Mouse (Mus musculus) cortical plate, adult 2 months (tissue): ENCODE measurements around the gene Abca8b. TPM values are rescaled to one million over a fixed set of nuclear protein-coding genes. Genes with fewer than 3 reads are reported as not detected.

ENCODE experiments used
- H3K27ac ChIP-seq: fragments of 200-500 bp; 2 replicates; pipeline ENCODE4 v1.5.1; 2012; ENCODE audit warnings: low read length, control low read depth, inconsistent platforms; ENCODE audit not compliant: insufficient read depth
- H3K4me1 ChIP-seq: fragments of 200-500 bp; 2 replicates; pipeline ENCODE4 v1.6.1; 2011; ENCODE audit warnings: low read length; ENCODE audit not compliant: control insufficient read depth, insufficient read depth
- H3K4me3 ChIP-seq: fragments of 200-500 bp; 2 replicates; pipeline ENCODE4 v1.5.1; 2011; ENCODE audit warnings: mild to moderate bottlenecking, low read length, control low read depth; ENCODE audit not compliant: insufficient read depth
- CTCF ChIP-seq: fragments of 200-500 bp; IDR thresholded peaks from 2 replicates; pipeline ENCODE4 v1.5.1; 2011; ENCODE audit warnings: mild to moderate bottlenecking, control low read depth, low read length; ENCODE audit not compliant: insufficient read depth; ENCODE audit errors: extremely low read depth
- POLR2A ChIP-seq: fragments of 200-500 bp; IDR thresholded peaks from 2 replicates; pipeline ENCODE4 v1.6.1; 2011; ENCODE audit warnings: mild to moderate bottlenecking, low read length, control low read depth; ENCODE audit not compliant: insufficient read depth; ENCODE audit errors: extremely low read depth
- polyA plus RNA-seq: library from polyadenylated mRNA; depleted of rRNA; stranded (reverse); fragments of >200 nt; gene quantifications from 2 replicates; pipeline ENCODE4 v1.2.3, GENCODE M21; 2012

Abca8b gene
- polyA plus RNA-seq, 1 experiment: 8.7 TPM

DNA sequence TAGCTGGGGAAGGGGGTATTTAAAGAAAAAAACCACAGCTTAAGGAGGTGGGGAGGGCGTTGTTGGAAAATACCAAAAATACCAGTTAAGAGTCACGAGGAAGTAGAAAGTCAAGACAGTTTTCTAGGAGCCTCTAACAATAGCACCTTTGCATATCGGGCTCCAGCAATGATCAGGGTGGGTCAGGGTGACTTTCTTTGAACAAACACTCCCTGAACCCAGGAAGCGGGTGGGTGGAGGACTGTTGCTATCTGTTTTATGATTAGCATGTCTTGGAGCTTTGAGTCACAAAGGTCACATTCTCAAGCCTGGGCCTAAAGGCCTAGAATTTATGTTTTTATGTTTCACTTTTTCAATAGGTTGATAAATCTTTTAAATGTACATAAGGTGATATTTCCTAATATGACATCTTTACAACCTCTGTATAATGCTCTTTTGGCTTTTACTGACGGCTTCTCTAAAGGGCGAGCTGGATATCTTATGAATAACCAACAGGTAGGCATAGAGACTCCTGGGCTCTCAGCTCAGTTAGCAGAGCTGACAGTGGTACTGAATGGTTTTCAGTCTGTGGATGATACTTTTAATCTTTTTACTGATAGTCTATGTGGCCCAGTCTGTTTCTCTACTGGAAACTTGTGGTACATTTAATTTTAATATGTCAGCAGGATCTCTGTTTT lies 96.7 kb downstream of the Abca8b start:
- Histone ChIP-seq H3K4me1 (no peaks in the 10 kb centered on the region; the same call in 1 of the 2 replicates), H3K27ac (no peak overlapping the region), H3K4me3 (no peak overlapping the region)
- TF ChIP-seq CTCF (no peak), POLR2A (no peak)

DNA sequence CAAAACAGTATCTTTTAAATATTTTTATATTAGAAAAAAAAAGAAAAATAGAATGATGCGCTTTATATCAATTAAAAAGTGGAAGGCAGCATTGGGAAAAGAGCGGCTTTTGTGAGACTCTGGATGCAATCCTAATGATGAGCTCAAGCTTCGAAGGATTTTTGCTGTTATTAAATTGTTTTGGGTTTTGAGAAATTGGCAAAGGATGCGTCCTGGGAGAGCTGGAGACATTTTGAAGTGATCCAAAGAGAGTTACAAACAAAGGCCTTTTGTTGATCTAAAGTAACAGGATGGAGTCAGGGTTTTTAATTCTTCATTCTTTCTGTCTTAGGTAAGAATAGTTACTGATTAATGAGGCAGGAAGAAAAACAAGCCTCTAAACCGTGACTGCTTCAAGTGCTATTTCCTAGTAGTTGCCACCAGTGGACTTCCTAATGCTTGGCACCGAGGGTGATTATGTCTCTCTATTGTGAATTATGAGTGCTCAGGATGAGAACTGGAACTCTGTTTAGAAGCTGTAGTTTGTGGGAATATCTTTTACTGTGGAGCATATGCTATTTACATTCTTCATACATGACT lies 99.6 kb downstream of the Abca8b start:
- no peaks in the 10 kb centered on the region; the same call in 1 of the 2 replicates for H3K4me1 ChIP-seq
- H3K4me3 ChIP-seq: no peak overlapping the region
- H3K27ac ChIP-seq: no peak overlapping the region
- TF ChIP-seq CTCF (no peak), POLR2A (no peak)

DNA sequence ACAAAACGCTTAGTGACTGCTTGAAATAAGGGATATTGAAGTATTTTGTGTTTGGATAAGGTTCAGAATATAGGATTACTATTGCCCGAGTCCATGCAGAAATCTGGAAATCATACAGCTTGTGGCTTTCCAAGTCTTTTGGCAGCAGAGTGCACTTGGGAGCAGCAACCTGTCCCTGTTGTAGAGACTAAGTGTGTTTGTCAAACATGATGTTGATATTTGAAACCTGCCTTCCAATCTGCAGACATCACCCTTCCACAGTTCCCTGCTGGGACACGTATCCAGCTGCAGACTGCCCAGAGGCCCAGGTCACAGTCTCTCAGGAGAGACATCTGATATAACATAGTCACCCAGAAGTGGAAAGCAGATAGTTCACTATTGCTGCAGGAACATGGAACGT lies 100.1 kb downstream of the Abca8b start:
- H3K4me1 ChIP-seq: no peaks in the 10 kb centered on the region; the same call in 1 of the 2 replicates
- TF ChIP-seq CTCF: no peak
- TF ChIP-seq POLR2A: no peak
- H3K27ac ChIP-seq: no peak overlapping the region
- H3K4me3 ChIP-seq: no peak overlapping the region

DNA sequence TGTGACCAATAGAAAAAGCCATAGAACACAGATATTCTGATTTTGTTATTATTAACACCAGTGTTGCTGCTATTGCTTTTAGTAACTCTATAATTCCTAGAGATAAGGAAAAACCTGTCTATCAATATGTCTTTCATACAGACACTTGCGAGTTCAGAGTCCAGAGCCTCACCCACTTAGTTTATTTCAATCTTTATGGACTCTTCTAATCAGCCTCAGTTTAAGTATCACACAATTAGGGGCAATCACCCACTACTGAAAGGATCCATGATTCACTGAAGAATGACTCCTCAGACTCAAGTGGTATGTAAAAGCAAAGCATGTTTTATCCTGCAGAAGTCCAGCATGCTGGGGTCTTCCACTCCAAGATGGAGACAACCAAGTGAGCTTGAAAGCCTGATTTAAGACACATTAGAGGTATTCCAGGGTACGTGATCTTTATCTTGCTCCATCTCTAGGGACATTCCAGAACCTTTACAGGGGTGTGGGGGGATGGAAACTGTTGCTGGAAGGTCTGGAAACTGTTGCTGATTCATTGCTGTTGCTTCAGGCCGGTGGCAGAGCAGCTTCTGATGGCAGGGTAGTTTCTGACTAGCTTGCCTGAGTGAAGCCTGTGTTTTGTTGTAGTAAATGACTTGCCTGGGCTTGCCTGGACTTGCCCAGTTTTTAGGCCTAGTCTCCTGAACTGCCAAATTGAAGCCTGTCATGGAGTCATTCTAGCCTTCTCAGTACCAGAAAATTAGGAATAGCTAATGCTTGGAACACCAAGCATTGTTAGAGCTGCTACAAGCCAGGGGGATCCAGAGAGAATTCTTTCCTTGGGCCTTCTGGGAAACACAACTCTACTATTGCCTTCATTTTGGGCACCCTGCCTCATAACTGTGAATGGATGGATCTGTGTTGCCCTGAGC lies 101.5 kb downstream of the Abca8b start:
- no peak overlapping the region for H3K4me3 ChIP-seq
- H3K4me1 ChIP-seq: no peaks in the 10 kb centered on the region; the same call in 1 of the 2 replicates
- TF ChIP-seq POLR2A (no peak), CTCF (no peak)
- H3K27ac ChIP-seq: no peak overlapping the region

DNA sequence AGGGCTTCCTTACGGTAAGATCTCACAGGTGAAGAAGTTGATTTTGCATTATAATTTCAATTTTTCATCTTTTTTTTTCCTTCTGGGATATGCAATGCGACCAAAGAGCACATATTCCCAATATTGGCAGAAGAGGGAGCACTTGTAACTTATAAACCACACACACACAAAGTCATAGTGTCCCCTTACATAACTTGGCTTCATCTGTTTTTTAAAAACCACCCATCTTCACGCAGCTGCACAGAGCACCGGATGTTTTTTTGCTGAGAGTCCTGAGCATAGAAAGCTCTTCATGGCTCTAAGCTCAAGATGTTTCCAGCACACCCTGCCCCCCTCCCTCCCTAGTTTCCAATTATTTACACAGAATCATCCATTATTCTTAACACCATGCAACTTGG lies 103.7 kb downstream of the Abca8b start:
- TF ChIP-seq CTCF (no peak), POLR2A (no peak)
- no peak overlapping the region for H3K27ac ChIP-seq
- no peak overlapping the region for H3K4me3 ChIP-seq
- H3K4me1 ChIP-seq: no peaks in the 10 kb centered on the region; the same call in 1 of the 2 replicates

DNA sequence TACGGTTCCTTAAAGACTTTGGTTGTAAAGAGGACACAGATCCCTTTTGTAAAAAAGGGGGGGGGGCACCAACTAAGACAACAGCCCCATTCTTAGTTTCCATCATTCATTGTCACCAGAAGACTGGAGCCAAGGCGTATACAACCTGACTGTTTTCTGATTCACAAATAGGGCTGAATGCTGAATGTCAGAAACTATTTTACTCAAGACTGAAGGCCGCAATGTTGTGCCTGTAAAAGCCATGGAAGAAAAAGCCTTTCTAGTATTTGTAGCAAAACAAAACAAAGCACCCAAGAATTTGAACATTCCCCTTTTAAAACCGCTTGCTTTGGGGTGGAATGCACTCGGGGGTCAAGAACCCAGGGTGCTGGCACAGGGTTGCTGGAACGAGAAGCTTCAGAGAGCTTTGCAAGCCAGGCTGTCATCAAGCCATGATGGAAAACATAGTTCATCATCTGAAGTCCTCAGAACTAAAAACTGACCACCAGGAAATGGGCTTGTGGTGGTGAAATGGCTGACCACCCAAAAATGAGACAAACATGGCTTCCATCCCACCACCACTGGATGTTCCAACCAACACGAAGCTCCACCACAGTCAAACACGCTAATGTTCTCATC lies 104.2 kb downstream of the Abca8b start:
- H3K27ac ChIP-seq: no peak overlapping the region
- TF ChIP-seq CTCF: no peak
- no peak for TF ChIP-seq POLR2A
- no peaks in the 10 kb centered on the region; the same call in 1 of the 2 replicates for H3K4me1 ChIP-seq
- H3K4me3 ChIP-seq: no peak overlapping the region

DNA sequence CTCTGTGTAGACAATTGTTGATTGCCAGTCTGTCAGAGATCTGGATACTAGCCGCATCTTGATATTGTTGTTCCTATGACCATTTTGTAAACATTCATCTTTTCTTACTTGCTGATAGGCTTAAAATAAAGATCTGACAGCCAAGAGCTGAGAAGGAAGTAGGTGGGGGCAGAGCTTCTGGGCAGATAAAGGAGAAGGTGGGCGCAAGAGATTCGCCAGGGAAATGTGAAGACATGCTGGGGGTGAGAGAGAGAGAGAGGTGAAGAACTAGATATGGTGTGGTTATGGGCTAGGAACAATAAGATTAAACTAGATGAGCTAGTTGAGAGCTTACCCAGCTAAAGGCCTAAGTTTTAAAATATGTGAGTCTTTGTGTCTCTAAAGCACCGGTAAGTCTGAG lies 106.0 kb downstream of the Abca8b start:
- Histone ChIP-seq H3K4me3 (no peak overlapping the region), H3K27ac (no peak overlapping the region), H3K4me1 (no peaks in the 10 kb centered on the region; the same call in 1 of the 2 replicates)
- TF ChIP-seq CTCF (no peak), POLR2A (no peak)

DNA sequence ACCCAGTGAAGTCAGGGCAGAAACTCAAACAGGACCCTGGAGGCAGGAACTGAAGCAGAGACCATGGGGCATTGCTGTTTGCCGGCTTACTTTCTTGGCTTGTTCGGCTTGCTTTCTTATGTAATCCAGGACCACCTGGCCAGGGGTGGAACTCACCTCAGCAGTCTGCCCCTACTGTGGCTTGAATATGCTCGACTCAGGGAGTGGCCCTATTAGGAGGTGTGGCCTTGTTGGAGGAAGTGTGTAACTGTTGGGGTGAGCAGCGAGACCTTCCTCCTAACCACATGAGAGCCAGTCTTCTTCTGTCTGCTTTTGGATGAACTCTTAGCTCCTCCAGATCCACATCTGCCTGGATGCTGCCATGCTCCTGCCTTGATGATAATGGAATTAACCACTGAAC lies 108.9 kb downstream of the Abca8b start:
- no peak for TF ChIP-seq CTCF
- TF ChIP-seq POLR2A: no peak
- Histone ChIP-seq H3K4me1 (no peaks in the 10 kb centered on the region), H3K4me3 (no peak overlapping the region), H3K27ac (no peak overlapping the region)

DNA sequence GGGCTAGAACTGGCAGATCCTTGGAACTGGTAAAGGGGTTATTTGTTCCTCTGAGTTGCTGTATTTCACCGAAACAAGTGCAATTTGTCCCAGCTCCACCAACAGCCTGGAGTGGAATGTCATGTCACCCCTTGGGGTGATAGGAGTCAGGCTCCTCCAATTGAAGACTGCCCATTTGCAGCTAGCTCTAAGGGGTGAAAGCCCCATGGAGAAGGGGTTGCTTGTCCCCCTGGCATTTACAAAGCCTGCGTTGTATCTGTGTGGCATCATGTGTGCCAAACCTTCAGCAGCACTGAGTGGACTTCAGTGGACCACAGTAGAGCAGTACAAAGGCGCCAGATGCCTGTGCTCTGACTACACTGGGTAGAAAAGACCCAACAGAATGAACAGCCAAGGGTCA lies 110.1 kb downstream of the Abca8b start:
- no peak overlapping the region for H3K27ac ChIP-seq
- no peaks in the 10 kb centered on the region for H3K4me1 ChIP-seq
- H3K4me3 ChIP-seq: no peak overlapping the region
- TF ChIP-seq CTCF: no peak
- no peak for TF ChIP-seq POLR2A
